Mouse (Mus musculus) lung, postnatal 0 days (tissue): ENCODE data around the gene Ddx27. TPM values are rescaled to one million over a fixed set of nuclear protein-coding genes. Genes with fewer than 3 reads are reported as not detected.
A peak's percentile ranks its signal among the peaks of the same experiment; 100 is the strongest.

Experiments
- ATAC-seq: fragments of 200-750 bp; cut with Nextera tagmentation; 2 replicates; pipeline ENCODE4 v1.8.0; 2017; ENCODE audit warnings: moderate library complexity
- DNase-seq: peaks from one replicate; pipeline ENCODE4 v3.0.0-alpha.2; 2016; ENCODE audit warnings: low spot score
- H3K27ac ChIP-seq: fragments of 300-500 bp; sonication (generic); 2 replicates; pipeline ENCODE4 v1.5.1; 2014; ENCODE audit warnings: antibody characterized with exemption, mild to moderate bottlenecking, low read length, mixed read lengths
- H3K27me3 ChIP-seq: fragments of 300-500 bp; sonication (generic); replicated peaks from 2 replicates; pipeline ENCODE4 v1.6.1; 2014; ENCODE audit warnings: low read length, mixed read lengths; ENCODE audit not compliant: insufficient read depth
- H3K36me3 ChIP-seq: fragments of 300-500 bp; sonication (generic); 2 replicates; pipeline ENCODE4 v1.6.1; 2014; ENCODE audit warnings: low read length, mixed read lengths; ENCODE audit not compliant: insufficient read depth
- H3K4me1 ChIP-seq: fragments of 300-500 bp; sonication (generic); 2 replicates; pipeline ENCODE4 v1.6.1; 2014; ENCODE audit warnings: antibody characterized with exemption, low read depth, low read length, mixed read lengths; ENCODE audit not compliant: insufficient read depth
- H3K4me2 ChIP-seq: fragments of 300-500 bp; sonication (generic); replicated peaks from 2 replicates; pipeline ENCODE4 v1.6.1; 2014; ENCODE audit warnings: low read depth, mild to moderate bottlenecking, low read length, moderate library complexity, mixed read lengths
- H3K4me3 ChIP-seq: fragments of 300-500 bp; sonication (generic); 2 replicates; pipeline ENCODE4 v1.5.1; 2014; ENCODE audit warnings: low read depth, low read length
- H3K9ac ChIP-seq: fragments of 300-500 bp; sonication (generic); replicated peaks from 2 replicates; pipeline ENCODE4 v1.6.1; 2014; ENCODE audit warnings: low read depth, mild to moderate bottlenecking
- H3K9me3 ChIP-seq: fragments of 300-500 bp; sonication (generic); 2 replicates; pipeline ENCODE4 v1.6.1; 2016; ENCODE audit warnings: low read length, mixed read lengths
- CTCF ChIP-seq: IDR thresholded peaks from 2 replicates; pipeline ENCODE4 v1.5.1; 2016; ENCODE audit warnings: antibody characterized with exemption, mild to moderate bottlenecking
- EP300 ChIP-seq: IDR thresholded peaks from 2 replicates; pipeline ENCODE4 v1.6.1; 2016; ENCODE audit warnings: antibody characterized with exemption, mild to moderate bottlenecking, control low read depth
- WGBS: fragments of 180-500 bp; shearing (Covaris S2); extraction: QIAGEN DNeasy Blood & Tissue Kit; methylation state at CpG from one replicate; pipeline ENCODE4 v1.1.7; 2014; 5-methylcytosine and 5-hydroxymethylcytosine counted together
- polyA plus RNA-seq: library from polyadenylated mRNA; unstranded; fragments of >200 nt; fragmentation: Nextera tagmentation; extraction: Ambion mirVana; gene quantifications from 2 replicates; pipeline ENCODE4 v1.2.1, GENCODE M21; 2015

Ddx27 gene
- polyA plus RNA-seq, 1 experiment from 2014 or later: 21.9 TPM

DNA sequence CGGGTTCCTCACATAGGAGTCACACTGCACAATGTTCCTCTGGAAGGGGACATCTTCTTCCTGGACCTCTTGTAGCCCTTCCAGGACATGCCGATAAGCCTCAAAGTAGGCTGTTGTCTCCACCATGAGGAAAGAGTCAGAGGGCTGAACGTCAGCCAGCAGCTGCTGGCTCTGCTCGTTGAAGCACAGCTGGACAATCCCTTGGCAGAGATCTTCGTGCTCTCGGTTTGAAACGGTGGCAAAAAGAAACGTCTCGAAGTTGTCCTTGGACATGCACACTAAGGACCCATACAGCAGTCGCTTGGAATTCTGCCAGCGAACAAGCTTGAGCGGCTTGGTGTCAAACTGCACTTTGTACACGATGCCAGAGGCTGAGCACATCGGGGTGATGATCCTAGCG is 40.4 kb downstream of the Ddx27 start:
- Histone ChIP-seq H3K4me2 (no peak overlapping the region), H3K27ac (peak overlapping the region; percentile 47; the same call in 1 of the 2 replicates), H3K4me3 (no peak overlapping the region), H3K9ac (no peak overlapping the region), H3K4me1 (peaks cover 10% of the 10 kb centered on the region; the same call in 1 of the 2 replicates), H3K36me3 (peaks cover 20% of the 10 kb centered on the region; the same call in 1 of the 2 replicates), H3K9me3 (no peaks in the 10 kb centered on the region), H3K27me3 (no peaks in the 10 kb centered on the region)
- DNase-seq (peak; percentile 85), ATAC-seq (peak; percentile 78)
- WGBS: 56% methylated on average over 15 of the region's 15 CpGs
- TF ChIP-seq CTCF (no peak), EP300 (peak; percentile 68)

DNA sequence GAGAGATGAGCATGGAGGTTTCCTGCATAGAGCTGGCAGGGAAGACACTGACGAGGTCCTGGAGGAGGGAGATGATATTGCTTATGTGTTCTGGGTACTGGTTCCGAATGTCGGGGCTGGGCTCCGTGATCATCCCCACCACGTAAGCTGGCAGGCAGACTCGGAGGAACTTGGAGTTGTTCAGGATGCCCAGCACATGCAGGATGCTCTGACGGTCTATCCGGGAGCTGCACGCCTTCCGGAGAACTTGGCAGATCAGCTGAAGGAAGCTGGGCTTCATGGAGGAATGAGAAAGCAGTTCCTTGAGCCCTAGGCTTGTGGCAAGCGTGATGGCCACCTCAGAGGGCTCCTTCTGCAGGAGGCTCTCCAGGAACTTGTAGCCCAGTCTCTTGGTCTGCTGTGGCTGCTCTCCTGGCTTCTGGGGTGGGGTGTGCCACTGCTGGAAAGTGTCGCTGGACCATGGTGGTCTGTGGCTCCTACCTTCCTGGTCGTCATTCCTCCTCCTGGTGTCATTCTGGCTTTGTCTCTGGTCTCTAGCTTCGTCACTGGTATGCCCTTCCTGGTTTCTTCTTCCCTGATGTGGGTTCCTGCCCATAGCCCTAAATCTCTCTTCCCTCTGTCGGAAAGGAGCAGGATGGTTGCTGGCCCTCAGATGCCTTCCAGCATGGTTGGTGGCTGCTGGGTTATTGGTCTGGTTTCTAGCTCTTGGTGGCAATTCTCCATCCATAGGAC is 41.4 kb downstream of the Ddx27 start:
- 95% methylated on average over 15 of the region's 15 CpGs for WGBS
- Histone ChIP-seq H3K9me3 (no peaks in the 10 kb centered on the region), H3K9ac (no peak overlapping the region), H3K27ac (no peak overlapping the region), H3K27me3 (no peaks in the 10 kb centered on the region), H3K4me1 (peaks cover 15% of the 10 kb centered on the region), H3K36me3 (peaks cover 20% of the 10 kb centered on the region; the same call in 1 of the 2 replicates), H3K4me3 (no peak overlapping the region), H3K4me2 (no peak overlapping the region)
- no peak for DNase-seq
- TF ChIP-seq EP300 (no peak), CTCF (no peak)
- no peak for ATAC-seq

DNA sequence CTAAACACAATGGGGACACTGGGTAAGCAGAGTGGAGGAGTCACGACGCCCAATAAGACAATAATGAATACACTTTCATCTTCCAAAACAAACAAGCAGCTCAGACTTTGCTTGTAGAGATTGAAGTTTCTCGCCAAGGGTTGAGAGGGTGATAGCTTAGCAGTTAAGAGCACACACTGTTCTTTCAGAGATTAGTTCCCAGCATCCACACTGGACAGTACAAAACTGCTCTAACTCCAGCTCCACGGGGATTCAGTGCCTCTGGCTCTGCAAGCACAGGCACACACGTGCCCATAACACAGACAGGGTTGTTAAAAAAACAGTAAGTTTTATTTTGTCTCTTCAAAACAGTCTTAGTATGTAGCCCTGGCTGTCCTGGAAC is 41.9 kb downstream of the Ddx27 start:
- Histone ChIP-seq H3K9me3 (no peaks in the 10 kb centered on the region), H3K36me3 (peaks cover 20% of the 10 kb centered on the region; the same call in 1 of the 2 replicates), H3K4me2 (no peak overlapping the region), H3K27me3 (no peaks in the 10 kb centered on the region), H3K4me3 (no peak overlapping the region), H3K4me1 (peaks cover 20% of the 10 kb centered on the region), H3K9ac (no peak overlapping the region), H3K27ac (no peak overlapping the region)
- TF ChIP-seq CTCF (no peak), EP300 (no peak)
- no peak for ATAC-seq
- no peak for DNase-seq
- WGBS: 81% methylated on average over 5 of the region's 5 CpGs

DNA sequence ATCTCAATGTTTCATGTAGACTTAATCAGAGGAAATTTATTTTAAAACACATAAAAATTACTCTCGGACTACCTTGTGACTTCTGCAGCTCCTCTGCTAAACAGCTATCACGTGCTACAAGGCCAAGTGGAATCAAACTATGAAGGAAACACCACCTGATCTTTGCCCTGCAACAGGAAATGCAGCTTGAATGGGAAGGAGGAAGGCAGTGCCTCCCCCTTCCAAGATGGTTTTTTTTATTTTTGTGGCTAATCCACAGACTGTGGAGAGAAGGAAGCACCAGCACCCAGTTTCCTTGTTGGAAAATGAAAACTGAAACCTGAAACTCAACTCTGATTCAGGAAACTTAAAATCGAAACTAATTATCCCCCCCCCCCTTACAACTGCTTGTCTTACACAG is 43.2 kb downstream of the Ddx27 start:
- WGBS: 35% methylated on average over 3 of the region's 3 CpGs
- Histone ChIP-seq H3K4me3 (no peak overlapping the region), H3K4me2 (no peak overlapping the region), H3K4me1 (peaks cover 20% of the 10 kb centered on the region), H3K9me3 (no peaks in the 10 kb centered on the region), H3K27ac (peak overlapping the region; percentile 32; the same call in 1 of the 2 replicates), H3K36me3 (peaks cover 20% of the 10 kb centered on the region; the same call in 1 of the 2 replicates), H3K9ac (no peak overlapping the region), H3K27me3 (no peaks in the 10 kb centered on the region)
- no peak for TF ChIP-seq EP300
- no peak for TF ChIP-seq CTCF
- DNase-seq (peak; percentile 34), ATAC-seq (no peak)

DNA sequence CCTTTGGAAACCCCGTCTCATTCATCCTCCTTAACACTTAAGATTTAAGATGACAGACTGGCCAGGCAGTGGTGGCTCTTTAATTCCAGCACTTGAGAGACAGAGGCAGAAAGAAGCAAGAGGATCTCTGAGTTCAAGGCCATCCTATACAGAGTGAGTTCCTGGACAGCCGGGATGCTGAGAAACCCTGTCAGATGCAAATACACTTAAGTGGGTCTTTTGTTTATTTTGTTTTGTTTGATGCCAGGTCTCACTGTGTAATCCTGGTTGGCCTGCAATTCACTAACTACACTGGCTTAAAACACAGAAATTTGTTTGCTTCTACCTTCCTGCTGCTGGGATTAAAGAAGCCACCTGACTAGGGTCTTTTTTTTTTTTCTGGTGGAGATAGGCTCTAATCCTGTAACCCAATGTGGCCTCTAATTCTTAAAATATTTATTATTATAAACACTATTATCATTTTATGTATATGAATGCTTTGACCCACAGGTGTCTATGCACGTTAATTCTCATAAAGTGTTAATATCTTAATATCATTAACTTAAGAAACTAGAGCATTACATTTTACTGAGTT is 43.9 kb downstream of the Ddx27 start:
- H3K9ac ChIP-seq: no peak overlapping the region
- ATAC-seq (no peak), DNase-seq (no peak)
- 42% methylated on average over 3 of the region's 3 CpGs for WGBS
- no peaks in the 10 kb centered on the region for H3K27me3 ChIP-seq
- no peak overlapping the region for H3K27ac ChIP-seq
- H3K9me3 ChIP-seq: no peaks in the 10 kb centered on the region
- H3K4me1 ChIP-seq: peaks cover 20% of the 10 kb centered on the region
- no peak overlapping the region for H3K4me2 ChIP-seq
- peaks cover 20% of the 10 kb centered on the region; the same call in 1 of the 2 replicates for H3K36me3 ChIP-seq
- H3K4me3 ChIP-seq: no peak overlapping the region
- TF ChIP-seq EP300 (no peak), CTCF (no peak)

DNA sequence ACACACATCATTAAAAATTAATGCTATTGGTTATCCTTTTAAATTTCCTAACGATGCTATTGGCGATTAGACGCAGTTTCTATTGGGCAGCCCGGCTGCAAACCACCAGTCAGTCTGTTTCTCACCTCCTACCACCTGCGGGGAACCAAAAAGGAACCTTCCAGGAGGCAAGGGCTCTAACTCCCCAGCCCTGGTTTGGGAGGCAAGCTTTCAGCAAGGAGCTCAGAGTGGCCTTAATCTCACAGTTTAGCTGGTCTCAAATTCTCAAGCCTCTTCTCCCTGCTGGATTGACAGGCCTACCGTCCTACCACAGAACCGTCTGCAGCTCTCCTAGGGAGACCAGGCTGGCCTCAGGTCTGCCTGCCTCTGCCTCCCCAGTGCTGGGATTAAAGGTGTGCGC is 44.5 kb downstream of the Ddx27 start:
- Histone ChIP-seq H3K36me3 (peaks cover 20% of the 10 kb centered on the region; the same call in 1 of the 2 replicates), H3K9me3 (no peaks in the 10 kb centered on the region), H3K4me1 (peaks cover 19% of the 10 kb centered on the region), H3K4me2 (0 out of 2 replicates have a peak overlapping the region, but pooled peaks have one; percentile 1), H3K9ac (no peak overlapping the region), H3K27me3 (no peaks in the 10 kb centered on the region), H3K27ac (peak overlapping the region; percentile 44), H3K4me3 (no peak overlapping the region)
- ATAC-seq (no peak), DNase-seq (no peak)
- TF ChIP-seq CTCF (no peak), EP300 (no peak)
- 61% methylated on average over 8 of the region's 8 CpGs for whole genome bisulfite sequencing
